Mouse (Mus musculus): Measurements from ENCODE around the gene Nhs.

Gene Nhs

DNA sequence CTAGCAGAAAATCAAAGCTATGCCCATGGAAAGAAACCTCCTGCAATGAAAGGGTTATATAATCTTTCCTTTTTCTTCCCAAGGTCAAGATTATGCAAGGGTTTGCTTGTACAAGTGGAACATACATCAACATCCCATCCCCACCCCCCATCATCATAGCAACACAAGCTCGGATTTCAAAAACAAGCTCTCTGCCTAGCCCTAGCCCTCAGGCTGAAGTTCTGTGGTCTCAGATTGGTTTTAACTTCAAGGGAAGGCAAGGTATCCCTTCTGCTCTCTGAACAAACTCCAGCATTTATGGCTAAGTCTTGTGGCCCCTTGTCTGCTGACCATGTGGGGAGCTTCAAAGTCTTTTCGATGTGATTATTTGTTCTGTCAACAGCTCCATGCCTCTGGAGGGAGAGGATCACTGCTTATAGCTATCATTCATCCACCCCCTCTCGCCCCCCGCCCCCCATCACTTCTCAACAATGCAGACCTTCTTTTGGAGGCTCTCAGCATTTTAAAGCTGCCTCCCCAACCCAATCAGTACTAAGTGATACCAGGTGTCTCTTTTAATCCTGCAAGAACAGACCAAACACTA, 216.3 kb downstream of the Nhs start:
- DNase-seq (ENCODE audit: low spot score) = no peak

DNA sequence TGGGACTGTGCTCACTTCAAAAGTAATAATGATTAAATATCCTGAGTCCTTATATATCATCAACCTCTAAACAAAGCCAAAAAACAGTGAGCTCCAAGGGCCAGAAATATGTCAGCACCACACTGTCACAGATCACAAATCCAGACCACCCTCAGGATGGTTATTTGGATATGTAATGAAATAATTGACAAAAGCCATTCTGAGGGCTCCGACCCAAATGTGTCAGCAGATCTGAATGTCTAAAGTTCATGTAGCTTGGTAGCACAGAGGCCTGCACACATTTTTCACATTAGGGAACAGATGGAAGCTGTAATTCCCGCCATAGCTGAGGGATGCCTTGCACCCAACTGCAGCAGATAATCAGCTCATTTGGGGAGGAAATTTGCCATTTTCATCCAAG, 218.8 kb downstream of the Nhs start:
- no peak for DNase-seq (ENCODE audit: low spot score)

DNA sequence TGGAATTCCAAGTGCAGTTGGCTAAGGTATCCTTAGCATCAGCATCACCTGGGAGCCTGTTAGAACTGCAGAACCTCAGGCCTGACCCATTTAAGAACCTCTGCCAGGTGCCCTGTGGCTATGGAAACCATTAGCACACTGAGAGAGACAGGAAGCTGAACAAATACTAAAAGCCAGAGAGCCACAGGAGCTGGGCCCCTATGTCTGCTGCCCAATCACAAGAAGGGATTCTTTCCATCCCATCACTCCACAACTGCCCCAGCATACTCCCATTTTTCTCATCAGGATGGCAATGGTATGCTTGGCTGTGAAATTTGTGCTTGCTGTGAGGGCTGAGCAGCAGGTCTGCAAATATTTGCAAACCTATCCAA, 232.9 kb downstream of the Nhs start:
- DNase-seq (ENCODE audit: low spot score) = no peak

DNA sequence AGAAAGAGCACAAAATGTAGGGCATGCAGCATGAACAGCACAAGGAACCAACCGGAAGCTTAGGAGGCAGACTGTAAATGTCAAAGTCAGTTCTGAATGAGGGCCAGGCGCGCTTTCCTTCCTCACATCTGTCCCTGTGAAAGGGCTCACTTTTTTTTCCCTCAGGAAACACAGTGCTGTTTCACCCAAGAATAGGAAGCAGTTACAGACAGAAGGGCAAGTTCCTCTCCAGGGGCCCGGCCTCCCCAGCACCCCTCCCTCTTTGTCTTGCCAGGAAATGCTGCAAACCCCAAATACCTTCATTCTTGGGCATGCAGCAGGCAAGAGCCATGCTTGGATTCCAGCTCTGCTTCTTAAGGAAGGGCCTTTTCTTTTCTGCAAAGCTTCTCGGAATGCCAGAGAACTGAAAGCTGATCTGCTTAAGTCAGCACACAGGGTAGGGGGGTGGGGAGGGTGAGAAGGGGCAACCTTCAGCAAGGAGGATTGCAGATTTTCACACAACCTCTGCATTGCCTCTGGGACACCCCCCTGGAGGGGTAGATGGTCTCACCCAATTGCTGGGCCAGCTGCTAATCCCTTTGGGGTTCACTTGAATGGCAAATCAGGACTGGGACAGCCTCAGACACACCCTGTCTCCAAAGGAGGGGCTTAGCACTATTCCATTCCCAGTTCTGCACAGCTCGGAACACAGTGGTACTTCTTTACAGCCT, 233.4 kb downstream of the Nhs start:
- no peak for DNase-seq (ENCODE audit: low spot score)

DNA sequence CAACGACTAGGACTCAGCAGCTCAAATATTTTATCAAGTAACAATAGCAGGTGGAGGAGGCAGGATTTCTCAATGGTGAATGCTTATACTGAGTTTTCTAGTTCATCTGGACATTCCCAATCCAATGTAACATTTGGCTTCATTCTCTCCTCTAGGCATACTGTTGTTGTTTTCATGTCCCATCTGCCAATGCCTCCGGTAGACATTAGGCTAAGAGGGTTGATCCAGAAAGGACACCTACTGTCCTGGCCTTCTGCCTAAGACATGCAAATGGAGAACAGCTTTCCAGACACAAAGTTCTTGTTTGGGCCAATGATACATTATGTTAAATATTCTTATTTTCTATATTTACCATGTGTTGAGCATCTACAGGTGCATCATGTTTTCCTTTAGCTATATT, 236.9 kb downstream of the Nhs start:
- no peak for DNase-seq (ENCODE audit: low spot score)

DNA sequence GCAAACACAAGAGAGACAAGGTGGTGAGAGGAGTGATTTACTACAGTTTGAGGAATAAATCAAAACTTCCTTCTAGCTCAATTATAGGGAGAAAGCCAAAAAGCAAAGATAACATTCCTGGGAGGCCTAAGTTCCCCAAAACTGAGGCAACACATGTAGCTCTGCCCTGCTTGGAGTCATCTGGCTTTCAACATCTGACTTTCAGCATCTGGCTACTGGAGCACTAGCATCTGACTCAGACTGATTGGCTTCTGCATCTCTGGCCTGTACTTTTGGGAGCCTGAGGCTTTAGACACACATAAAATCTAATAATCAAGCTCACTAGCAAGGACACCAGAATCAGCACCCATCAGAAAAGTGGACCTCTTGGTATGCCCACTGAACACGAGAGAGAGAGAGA, 237.9 kb downstream of the Nhs start:
- no peak for DNase-seq (ENCODE audit: low spot score)

DNA sequence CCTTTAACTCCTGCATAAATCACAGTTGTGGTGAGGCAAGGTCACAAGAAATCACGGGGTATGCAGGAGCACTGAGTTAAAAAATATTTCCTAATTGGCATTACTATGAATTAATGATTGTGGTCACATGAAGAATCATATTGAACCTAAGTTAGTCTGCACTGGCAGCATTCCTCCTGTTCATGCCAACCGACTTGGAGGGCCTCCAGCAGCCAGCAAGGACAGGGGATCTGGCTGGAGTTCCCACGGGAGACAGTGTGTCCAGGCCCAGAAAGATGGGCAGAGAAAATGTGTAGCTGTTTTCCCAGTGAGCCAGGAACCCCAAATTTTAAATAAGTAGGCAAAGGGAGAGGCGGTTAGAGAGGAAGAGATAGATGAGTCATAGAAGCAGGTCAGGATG, 249.6 kb downstream of the Nhs start:
- DNase-seq (ENCODE audit: low spot score) = no peak

DNA sequence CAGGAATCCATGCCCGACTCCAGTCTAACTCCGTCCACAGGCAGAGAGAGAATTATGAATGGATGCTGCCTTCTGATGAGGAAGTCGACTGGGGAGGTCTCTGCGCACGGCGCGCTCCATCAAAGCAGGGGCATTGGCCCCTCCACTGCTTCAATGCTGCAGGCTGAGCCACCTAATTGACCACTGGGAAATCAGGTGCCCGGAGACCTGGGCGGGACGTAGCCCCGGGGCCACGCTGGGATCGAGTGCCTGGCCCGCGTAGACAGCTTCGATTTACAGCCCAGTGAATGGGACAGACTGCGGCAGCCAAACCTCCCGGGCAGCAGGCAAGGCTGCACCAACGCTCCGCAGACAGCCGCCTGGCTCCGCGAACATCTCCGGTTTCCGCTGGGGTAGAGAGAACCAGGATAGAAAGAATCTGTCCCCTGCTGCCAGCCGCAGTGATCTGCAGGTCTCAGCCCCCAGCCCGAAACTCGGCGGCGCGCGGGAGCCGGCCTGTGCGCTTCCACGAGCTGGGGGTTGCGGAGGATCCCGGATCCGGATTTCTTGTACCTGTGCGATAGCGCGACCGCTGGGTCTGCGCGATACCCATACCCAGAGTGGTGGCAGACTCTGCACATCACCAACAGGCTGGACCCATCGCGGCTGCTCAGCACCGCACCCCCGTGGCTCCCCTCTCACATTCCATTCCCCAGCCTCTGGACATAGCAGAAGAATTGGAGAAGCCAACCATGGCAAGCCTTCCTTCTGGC, 250.7 kb downstream of the Nhs start:
- DNase-seq (ENCODE audit: low spot score) = no peak

DNA sequence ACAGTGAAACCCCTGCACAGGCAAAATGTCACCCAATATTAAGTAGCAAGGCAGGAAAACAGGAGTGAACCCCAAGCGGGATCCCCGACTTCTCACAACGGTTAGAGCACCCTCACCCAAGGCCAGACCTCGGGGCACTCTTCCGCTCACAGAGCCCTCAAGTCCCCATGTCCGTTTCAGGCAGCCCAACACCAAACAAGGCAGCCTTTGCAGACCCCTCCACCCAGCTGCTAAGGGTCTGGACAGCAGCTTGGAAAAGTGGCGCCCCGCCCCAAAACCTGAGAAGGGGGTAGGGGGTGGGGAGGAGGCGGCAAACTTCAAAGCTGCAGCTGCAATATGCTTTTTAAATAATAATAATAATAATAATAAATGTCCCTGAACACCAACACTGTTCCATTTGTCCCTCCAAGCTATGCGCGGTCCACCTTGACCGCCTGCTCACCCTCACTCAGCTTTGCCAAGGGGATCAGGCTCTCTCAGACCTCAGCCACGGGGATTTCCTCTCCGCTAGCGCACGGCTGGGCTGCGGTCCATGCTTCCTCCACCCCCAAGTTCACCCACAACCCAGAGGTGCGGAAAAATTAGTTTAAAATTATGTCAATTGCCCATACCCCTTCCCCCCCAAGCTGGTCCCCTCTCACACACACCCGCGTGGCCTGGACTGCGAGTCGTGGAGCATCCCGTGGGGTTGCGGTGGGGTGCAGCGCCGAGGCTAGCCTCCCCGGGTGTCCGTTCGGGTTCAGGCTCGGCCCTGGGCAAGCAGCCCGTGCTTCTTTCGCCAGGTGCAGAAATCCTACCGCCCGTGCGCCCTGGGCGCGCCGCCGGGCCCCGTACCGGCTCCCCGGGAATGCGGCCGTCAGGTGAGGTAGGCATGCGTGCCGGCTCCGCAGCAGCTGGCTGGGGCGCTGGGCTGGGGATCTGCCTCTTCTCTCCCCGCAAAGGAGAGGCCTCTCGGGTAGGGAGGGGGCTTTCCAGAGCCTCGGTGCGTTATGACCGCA, 251.6 kb downstream of the Nhs start:
- DNase-seq (ENCODE audit: low spot score) = no peak

DNA sequence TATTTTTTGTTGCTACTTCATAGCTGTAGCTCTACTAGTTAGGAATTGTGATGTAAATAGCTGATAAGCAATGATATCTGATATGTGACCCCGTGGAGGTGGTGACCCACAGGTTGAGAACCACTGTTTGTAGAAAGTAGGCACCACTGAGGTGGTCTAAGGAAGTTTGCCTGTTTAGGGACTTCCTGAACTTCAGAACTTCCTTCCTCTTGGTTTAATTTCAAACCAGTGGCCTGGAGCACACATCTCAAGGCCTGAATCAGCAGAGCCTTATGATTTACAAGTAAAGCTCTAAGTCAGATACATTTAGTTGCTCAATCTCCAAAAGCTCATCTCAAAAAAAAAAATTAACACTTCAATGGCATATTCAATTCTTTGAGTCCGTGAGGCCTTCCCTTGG, 265.1 kb downstream of the Nhs start:
- no peak for DNase-seq (ENCODE audit: low spot score)

DNA sequence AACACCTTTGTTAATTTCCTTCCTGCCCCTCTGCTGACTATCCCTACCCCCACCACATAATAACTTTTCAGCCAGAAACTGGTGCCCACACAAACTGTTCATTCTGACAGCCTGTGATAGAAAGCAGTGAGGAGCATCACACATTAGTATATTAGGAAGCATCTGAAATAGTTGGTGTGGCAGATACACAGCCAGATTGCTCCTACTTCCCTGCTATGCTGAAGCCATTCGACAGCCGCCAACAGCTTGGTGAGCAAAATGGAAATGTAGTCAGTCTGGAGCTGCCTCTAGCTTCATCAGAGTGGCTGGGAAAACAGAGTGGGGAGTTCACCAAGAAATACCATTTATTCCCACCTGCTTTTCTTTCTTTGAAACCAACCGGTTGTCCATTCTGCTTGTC, 275.9 kb downstream of the Nhs start:
- DNase-seq (ENCODE audit: low spot score) = peak; percentile 17

DNA sequence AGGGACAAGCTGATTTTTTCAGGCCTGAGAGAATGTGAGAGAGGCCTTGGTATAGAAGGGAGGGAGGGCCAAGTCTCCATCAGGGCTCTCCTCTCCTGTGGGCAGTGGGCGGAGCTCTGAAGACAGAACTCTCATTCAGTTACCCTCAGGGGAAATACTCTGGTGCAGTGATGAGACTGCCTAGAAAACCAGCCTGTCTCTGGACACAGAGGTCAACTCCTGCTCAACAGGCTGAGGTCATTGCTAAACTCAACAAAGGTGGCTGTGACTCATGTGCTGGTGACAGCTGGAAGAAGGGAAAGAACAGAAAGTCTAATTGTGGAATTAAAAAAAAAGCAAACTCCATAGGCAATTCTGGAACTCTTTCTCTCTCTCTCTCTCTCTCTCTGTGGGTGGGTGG, 282.4 kb downstream of the Nhs start:
- no peak for DNase-seq (ENCODE audit: low spot score)

DNA sequence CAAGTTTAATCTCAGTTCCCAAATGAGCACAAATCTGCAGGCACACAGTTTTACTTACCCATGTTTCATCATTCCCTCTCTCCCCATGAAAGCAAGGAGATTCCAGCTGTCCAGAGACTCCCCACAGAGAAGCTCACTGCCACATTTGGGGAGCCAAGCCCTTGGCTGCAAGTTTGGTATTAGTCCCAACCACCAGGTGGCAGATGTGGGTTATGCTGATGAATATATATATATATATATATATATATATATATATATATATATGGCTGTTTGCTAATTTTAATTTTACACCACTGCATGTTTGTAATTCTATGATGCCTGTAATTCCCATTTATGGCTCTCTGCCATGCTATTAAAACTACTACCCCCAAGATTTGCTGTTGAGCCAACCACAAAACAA, 286.0 kb downstream of the Nhs start:
- no peak for DNase-seq (ENCODE audit: low spot score)

DNA sequence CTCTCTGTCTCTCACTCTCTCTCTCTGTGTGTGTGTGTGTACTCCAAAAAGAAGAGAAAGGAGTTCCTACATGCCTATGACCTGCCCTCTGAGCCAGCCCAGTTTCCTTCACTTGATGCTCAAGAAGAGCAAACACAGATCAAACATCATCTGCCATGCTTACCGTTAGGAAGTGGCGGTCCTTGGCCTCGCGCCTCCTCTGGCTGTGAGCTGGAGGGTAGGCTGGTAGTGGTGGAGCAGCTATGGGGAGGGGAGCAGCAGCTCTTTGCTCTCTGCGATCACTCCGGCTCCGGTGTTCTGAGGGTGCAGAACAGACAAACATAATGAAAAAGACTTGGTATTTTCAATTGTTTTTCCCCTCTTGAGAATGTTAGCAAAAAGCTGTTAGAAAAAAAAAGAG, 288.2 kb downstream of the Nhs start:
- DNase-seq (ENCODE audit: low spot score) = no peak

DNA sequence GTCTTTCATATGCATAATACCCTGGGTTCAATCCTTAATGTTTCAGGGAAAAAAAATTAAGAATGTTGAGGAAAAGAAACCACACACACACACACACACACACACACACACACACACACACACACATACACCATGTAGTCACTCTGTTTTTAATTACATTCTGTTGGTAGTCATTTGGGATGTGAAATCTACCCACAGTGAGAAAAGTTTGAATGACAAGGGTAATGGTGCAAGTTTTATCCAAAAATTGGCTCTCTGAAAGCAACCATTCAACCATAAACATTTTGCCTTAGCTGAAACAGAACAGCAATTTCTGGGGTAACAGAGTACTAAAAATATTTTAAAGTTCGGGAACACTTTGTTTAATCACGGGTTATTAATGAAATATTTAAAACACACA, 303.9 kb downstream of the Nhs start:
- no peak for DNase-seq (ENCODE audit: low spot score)

DNA sequence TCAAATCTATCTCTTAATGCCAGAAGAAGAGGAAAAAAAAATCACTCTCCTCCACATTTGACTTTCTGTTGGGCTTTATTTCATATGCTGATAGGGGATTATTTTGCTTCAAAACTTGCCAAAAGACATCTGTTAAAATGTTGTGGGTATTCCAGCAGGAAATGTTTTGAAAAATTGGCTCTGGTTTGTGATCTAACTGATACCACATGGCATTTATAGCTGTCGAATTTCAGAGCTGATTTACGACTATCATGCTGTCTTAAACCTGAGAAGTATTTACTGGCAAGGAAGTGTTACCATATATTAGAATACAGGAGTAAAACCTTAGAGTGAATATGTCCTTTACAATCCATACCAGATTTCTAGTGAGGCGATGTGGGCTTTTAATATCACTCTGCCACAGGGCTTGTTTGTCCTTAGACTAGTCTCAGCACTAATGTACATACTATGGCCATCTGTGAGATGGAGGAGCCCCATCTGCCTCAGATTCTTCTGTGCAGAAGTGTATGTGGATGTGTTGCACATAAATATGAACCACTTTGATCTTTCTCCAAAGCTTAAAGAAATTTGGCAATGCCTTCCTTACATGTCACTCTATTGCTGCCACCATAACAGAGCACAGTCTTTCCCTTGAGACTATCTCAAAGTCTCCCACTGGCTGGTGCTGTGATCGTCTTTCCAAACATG, 305.8 kb downstream of the Nhs start:
- DNase-seq (ENCODE audit: low spot score) = no peak

DNA sequence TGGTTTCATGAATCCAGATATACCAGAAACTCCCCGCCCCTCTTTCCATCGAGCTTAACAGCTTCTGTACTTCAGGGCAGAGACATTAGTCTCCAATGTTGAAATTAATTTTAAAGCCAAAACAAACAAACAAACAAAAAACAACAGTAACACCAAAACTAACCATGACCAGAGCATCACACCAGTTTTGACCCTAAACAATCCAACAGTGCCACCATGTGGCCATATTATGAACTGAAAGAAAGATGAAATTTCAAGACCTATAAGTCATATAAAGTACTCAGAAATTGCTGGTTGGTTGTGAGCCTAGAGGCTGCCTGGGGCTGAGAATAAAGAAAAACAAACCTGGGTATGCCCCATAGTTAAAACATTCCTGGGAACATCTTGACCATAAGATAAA, 333.3 kb downstream of the Nhs start:
- peak; percentile 40 for DNase-seq (ENCODE audit: low spot score)

DNA sequence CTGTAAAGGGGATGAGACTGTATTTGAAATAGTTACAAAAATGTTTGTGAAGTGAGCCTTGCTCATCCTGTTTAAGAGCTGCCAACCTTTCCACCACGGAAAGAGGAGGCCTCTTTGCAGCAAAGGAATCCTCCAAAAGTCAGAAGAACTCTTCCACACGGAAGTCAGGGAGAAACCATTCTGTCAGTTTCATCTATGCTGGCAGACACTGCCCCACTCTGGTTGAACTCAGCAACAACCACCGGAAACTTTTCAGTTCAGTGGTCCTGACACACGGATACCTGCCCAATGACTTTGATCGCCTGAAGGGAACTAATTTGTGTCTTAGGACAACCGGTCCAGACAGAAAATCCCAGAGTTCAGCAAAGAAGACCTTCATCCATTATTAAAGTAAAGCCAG, 369.3 kb downstream of the Nhs start:
- no peak for DNase-seq (ENCODE audit: low spot score)
